Mouse (Mus musculus) macrophage (primary cell): ENCODE measurements around the gene Vps37c. TPM values are rescaled to one million over a fixed set of nuclear protein-coding genes. Genes with fewer than 3 reads are reported as not detected.

ENCODE experiments used
- polyA plus RNA-seq: library from polyadenylated mRNA; stranded (reverse); fragments of 250-400 nt; gene quantifications from 3 replicates; pipeline ENCODE4 v1.2.4, GENCODE M21; 2018; ENCODE audit warnings: inconsistent platforms

Vps37c gene
- polyA plus RNA-seq, 1 experiment from 2014 or later, result 24.0 TPM

Other genes starting within 250 kb of the Vps37c start
- 0.09 to 0.19 TPM in 2 of 3 replicates, not detected in the other for gene Lrrc10b, start 231.3 kb upstream of the Vps37c start, polyA plus RNA-seq
- 0.19 TPM in 1 of 3 replicates, not detected in the others for gene Ppp1r32, start 205.8 kb upstream of the Vps37c start, polyA plus RNA-seq
- gene Cpsf7, start 163.5 kb upstream of the Vps37c start, polyA plus RNA-seq, result 23.4 to 32.9 TPM (median 25.6 TPM) in 3 replicates
- gene Sdhaf2, start 162.6 kb upstream of the Vps37c start, polyA plus RNA-seq, result 47.5 to 57.7 TPM (median 49.5 TPM) in 3 replicates
- gene Tmem216, start 132.5 kb upstream of the Vps37c start, polyA plus RNA-seq, result 1.4 to 5.1 TPM (median 2.8 TPM) in 3 replicates
- 12.4 to 32.0 TPM (median 13.9 TPM) in 3 replicates for gene Cyb561a3, start 111.6 kb upstream of the Vps37c start, polyA plus RNA-seq
- gene Tmem138, start 111.4 kb upstream of the Vps37c start, polyA plus RNA-seq, result 3.3 to 5.6 TPM (median 3.4 TPM) in 3 replicates
- gene Ddb1, start 83.4 kb upstream of the Vps37c start, polyA plus RNA-seq, result 113 to 146 TPM (median 129 TPM) in 3 replicates
- 5.9 to 8.3 TPM (median 7.5 TPM) in 3 replicates for gene Tkfc, start 83.1 kb upstream of the Vps37c start, polyA plus RNA-seq
- not detected in 3 replicates for gene Vwce, start 54.5 kb upstream of the Vps37c start, polyA plus RNA-seq
- gene Pga5, start 10.7 kb upstream of the Vps37c start, polyA plus RNA-seq, result not detected in 3 replicates
- 0.20 to 0.54 TPM (median 0.42 TPM) in 3 replicates for gene Cd5, start 50.3 kb downstream of the Vps37c start, polyA plus RNA-seq
- gene Cd6, start 141.3 kb downstream of the Vps37c start, polyA plus RNA-seq, result 0.06 to 0.12 TPM in 2 of 3 replicates, not detected in the other
- gene Slc15a3, start 151.0 kb downstream of the Vps37c start, polyA plus RNA-seq, result 344 to 583 TPM (median 414 TPM) in 3 replicates
- gene Tmem132a, start 181.2 kb downstream of the Vps37c start, polyA plus RNA-seq, result 6.0 to 22.3 TPM (median 10.1 TPM) in 3 replicates
- gene Tmem109, start 193.3 kb downstream of the Vps37c start, polyA plus RNA-seq, result 30.6 to 77.7 TPM (median 50.2 TPM) in 3 replicates
- 43.4 to 93.2 TPM (median 51.6 TPM) in 3 replicates for gene Prpf19, start 206.5 kb downstream of the Vps37c start, polyA plus RNA-seq
- not detected in 3 replicates for gene Zp1, start 231.9 kb downstream of the Vps37c start, polyA plus RNA-seq
- gene Ptgdr2, start 248.4 kb downstream of the Vps37c start, polyA plus RNA-seq, result not detected in 3 replicates